Mouse (Mus musculus) forebrain, embryonic 12.5 days (tissue): ENCODE measurements around the gene Fbxo4. TPM values are rescaled to one million over a fixed set of nuclear protein-coding genes. Genes with fewer than 3 reads are reported as not detected.

ENCODE experiments used
- ATAC-seq: fragments of 200-750 bp; cut with Nextera tagmentation; 2 replicates; pipeline ENCODE4 v1.8.0; 2017; ENCODE audit warnings: moderate TSS enrichment; ENCODE audit not compliant: low FRiP score
- H3K27ac ChIP-seq: fragments of 300-500 bp; sonication (generic); 2 replicates; pipeline ENCODE4 v1.5.1; 2016; ENCODE audit warnings: mild to moderate bottlenecking
- H3K27me3 ChIP-seq: fragments of 300-500 bp; sonication (generic); 2 replicates; pipeline ENCODE4 v1.6.1; 2016; ENCODE audit warnings: mild to moderate bottlenecking
- H3K36me3 ChIP-seq: fragments of 300-500 bp; sonication (generic); replicated peaks from 2 replicates; pipeline ENCODE4 v1.6.1; 2016; ENCODE audit warnings: mild to moderate bottlenecking
- H3K4me1 ChIP-seq: fragments of 300-500 bp; sonication (generic); 2 replicates; pipeline ENCODE4 v1.6.1; 2016
- H3K4me2 ChIP-seq: fragments of 300-500 bp; sonication (generic); 2 replicates; pipeline ENCODE4 v1.6.1; 2016; ENCODE audit warnings: mild to moderate bottlenecking, moderate library complexity
- H3K4me3 ChIP-seq: fragments of 300-500 bp; sonication (generic); replicated peaks from 2 replicates; pipeline ENCODE4 v1.5.1; 2016; ENCODE audit warnings: mild to moderate bottlenecking
- H3K9ac ChIP-seq: fragments of 300-500 bp; sonication (generic); 2 replicates; pipeline ENCODE4 v1.6.1; 2016; ENCODE audit warnings: mild to moderate bottlenecking
- H3K9me3 ChIP-seq: fragments of 300-500 bp; sonication (generic); 2 replicates; pipeline ENCODE4 v1.6.1; 2016
- WGBS: fragments of 180-500 bp; shearing (Covaris S2); methylation state at CpG from one replicate; pipeline ENCODE4 v1.1.7; 2016; 5-methylcytosine and 5-hydroxymethylcytosine counted together
- polyA plus RNA-seq: library from polyadenylated mRNA; unstranded; fragments of >200 nt; fragmentation: Nextera tagmentation; extraction: Ambion mirVana; gene quantifications from 2 replicates; pipeline ENCODE4 v1.2.1, GENCODE M21; 2016

Gene Fbxo4
- polyA plus RNA-seq, 1 experiment from 2014 or later, result 7.4 TPM

DNA sequence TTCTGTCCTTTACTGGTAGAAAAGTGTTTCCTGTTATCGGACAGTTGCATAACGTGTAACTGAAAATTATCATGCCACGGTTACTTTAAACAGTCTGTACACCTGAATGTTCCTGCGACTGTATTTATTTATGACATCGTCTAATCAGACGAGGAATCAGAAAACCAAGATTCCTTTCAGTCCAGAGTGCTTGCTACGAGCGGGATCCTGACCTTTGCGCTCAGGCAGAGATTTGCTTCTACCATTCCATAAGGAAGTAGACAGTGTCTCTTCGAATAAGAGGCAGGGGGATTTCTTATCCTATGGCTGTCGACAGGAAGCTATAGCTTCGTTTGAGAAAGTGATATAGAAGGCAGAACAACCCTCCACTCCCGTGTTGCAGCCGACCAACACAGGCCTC, 9.6 kb downstream of the Fbxo4 start:
- ATAC-seq, result no peak
- Histone ChIP-seq H3K27ac (no peak overlapping the region), H3K9ac (no peak overlapping the region), H3K4me2 (no peak overlapping the region), H3K27me3 (no peaks in the 10 kb centered on the region), H3K4me1 (no peaks in the 10 kb centered on the region), H3K36me3 (0 out of 2 replicates have a peak, but pooled peaks cover 7% of the 10 kb centered on the region), H3K9me3 (no peaks in the 10 kb centered on the region), H3K4me3 (no peak overlapping the region)
- WGBS, result 93% methylated on average over 14 of the region's 14 CpGs

GRCm38 (mm10) chr15:3962251-3962650, 17.1 kb downstream of the Fbxo4 start:
- Histone ChIP-seq H3K4me3 (no peak overlapping the region), H3K36me3 (no peaks in the 10 kb centered on the region), H3K4me2 (no peak overlapping the region), H3K27ac (no peak overlapping the region), H3K4me1 (no peaks in the 10 kb centered on the region), H3K9ac (no peak overlapping the region), H3K9me3 (no peaks in the 10 kb centered on the region), H3K27me3 (no peaks in the 10 kb centered on the region)
- 85% methylated on average over 8 of the region's 8 CpGs for WGBS
- no peak for ATAC-seq

GRCm38 (mm10) chr15:3960094-3960493, 19.3 kb downstream of the Fbxo4 start:
- 73% methylated on average over 1 of the region's 1 CpGs for WGBS
- no peak for ATAC-seq
- Histone ChIP-seq H3K4me1 (no peaks in the 10 kb centered on the region), H3K27ac (no peak overlapping the region), H3K4me3 (no peak overlapping the region), H3K4me2 (no peak overlapping the region), H3K36me3 (no peaks in the 10 kb centered on the region), H3K9ac (no peak overlapping the region), H3K27me3 (no peaks in the 10 kb centered on the region), H3K9me3 (no peaks in the 10 kb centered on the region)

- Histone ChIP-seq H3K4me1 (no peaks in the 10 kb centered on the region), H3K36me3 (no peaks in the 10 kb centered on the region), H3K27me3 (no peaks in the 10 kb centered on the region), H3K27ac (no peak overlapping the region), H3K4me2 (no peak overlapping the region), H3K9me3 (no peaks in the 10 kb centered on the region), H3K4me3 (no peak overlapping the region), H3K9ac (no peak overlapping the region)
- no peak for ATAC-seq
- WGBS, result 30% methylated on average over 4 of the region's 4 CpGs
These were observed 21.4 kb downstream of the Fbxo4 start for GRCm38 (mm10) chr15:3957982-3958381.

GRCm38 (mm10) chr15:3954971-3955370, 24.4 kb downstream of the Fbxo4 start:
- H3K4me3 ChIP-seq, result no peak overlapping the region
- ATAC-seq, result no peak
- no peaks in the 10 kb centered on the region for H3K36me3 ChIP-seq
- no peaks in the 10 kb centered on the region for H3K4me1 ChIP-seq
- no peak overlapping the region for H3K27ac ChIP-seq
- no peak overlapping the region for H3K4me2 ChIP-seq
- H3K9ac ChIP-seq, result no peak overlapping the region
- H3K27me3 ChIP-seq, result no peaks in the 10 kb centered on the region
- WGBS, result 70% methylated on average over 2 of the region's 2 CpGs
- no peaks in the 10 kb centered on the region for H3K9me3 ChIP-seq

- Histone ChIP-seq H3K9me3 (no peaks in the 10 kb centered on the region), H3K36me3 (no peaks in the 10 kb centered on the region), H3K27ac (no peak overlapping the region), H3K4me1 (no peaks in the 10 kb centered on the region), H3K4me2 (no peak overlapping the region), H3K9ac (no peak overlapping the region), H3K4me3 (no peak overlapping the region), H3K27me3 (no peaks in the 10 kb centered on the region)
- 85% methylated on average over 2 of the region's 2 CpGs for WGBS
- ATAC-seq, result no peak
These were observed 41.2 kb downstream of the Fbxo4 start for GRCm38 (mm10) chr15:3938132-3938531.

- no peaks in the 10 kb centered on the region for H3K36me3 ChIP-seq
- WGBS, result 91% methylated on average over 3 of the region's 3 CpGs
- H3K4me1 ChIP-seq, result no peaks in the 10 kb centered on the region
- no peak overlapping the region for H3K4me3 ChIP-seq
- no peak overlapping the region for H3K27ac ChIP-seq
- no peak for ATAC-seq
- no peak overlapping the region for H3K4me2 ChIP-seq
- no peaks in the 10 kb centered on the region for H3K27me3 ChIP-seq
- H3K9me3 ChIP-seq, result no peaks in the 10 kb centered on the region
- no peak overlapping the region for H3K9ac ChIP-seq
These were observed 43.3 kb downstream of the Fbxo4 start for GRCm38 (mm10) chr15:3936056-3936455.

GRCm38 (mm10) chr15:3933466-3933865, 45.9 kb downstream of the Fbxo4 start:
- Histone ChIP-seq H3K36me3 (no peaks in the 10 kb centered on the region), H3K4me3 (no peak overlapping the region), H3K4me1 (no peaks in the 10 kb centered on the region), H3K27ac (no peak overlapping the region), H3K4me2 (no peak overlapping the region), H3K9me3 (no peaks in the 10 kb centered on the region), H3K27me3 (no peaks in the 10 kb centered on the region), H3K9ac (no peak overlapping the region)
- 80% methylated on average over 4 of the region's 4 CpGs for WGBS
- no peak for ATAC-seq

GRCm38 (mm10) chr15:3931931-3932330, 47.4 kb downstream of the Fbxo4 start:
- ATAC-seq, result no peak
- no peaks in the 10 kb centered on the region for H3K4me1 ChIP-seq
- no peaks in the 10 kb centered on the region for H3K36me3 ChIP-seq
- H3K9me3 ChIP-seq, result no peaks in the 10 kb centered on the region
- no peak overlapping the region for H3K9ac ChIP-seq
- H3K4me3 ChIP-seq, result no peak overlapping the region
- H3K27ac ChIP-seq, result no peak overlapping the region
- no peak overlapping the region for H3K4me2 ChIP-seq
- no peaks in the 10 kb centered on the region for H3K27me3 ChIP-seq
- WGBS, result 88% methylated on average over 1 of the region's 1 CpGs

Other genes starting within 250 kb of the Fbxo4 start
- 57.0 and 62.5 TPM in 2 replicates for gene AW549877, start 16.2 kb upstream of the Fbxo4 start, polyA plus RNA-seq
- gene Oxct1, start 46.8 kb upstream of the Fbxo4 start, polyA plus RNA-seq, result 225 and 233 TPM in 2 replicates